Mouse (Mus musculus) thymus, postnatal 4 days (tissue): ENCODE measurements around the gene Znrd1as.
"Not testable (repeated sequence)": the region's sequence is repeated elsewhere in the genome, so short reads cannot be mapped to it uniquely, and the experiment has no call there.

Experiments used
- DNase-seq: peaks from one replicate; pipeline ENCODE4 v3.0.0; 2021

The Znrd1as gene

GRCm38 (mm10) chr17:36950981-36951947, 7.1 kb upstream of the Znrd1as start, which contains the start of gene Ppp1r11:
Ppp1r11 (minus strand) TSS chr17:36951741.
- peak; percentile 91 for DNase-seq

DNA sequence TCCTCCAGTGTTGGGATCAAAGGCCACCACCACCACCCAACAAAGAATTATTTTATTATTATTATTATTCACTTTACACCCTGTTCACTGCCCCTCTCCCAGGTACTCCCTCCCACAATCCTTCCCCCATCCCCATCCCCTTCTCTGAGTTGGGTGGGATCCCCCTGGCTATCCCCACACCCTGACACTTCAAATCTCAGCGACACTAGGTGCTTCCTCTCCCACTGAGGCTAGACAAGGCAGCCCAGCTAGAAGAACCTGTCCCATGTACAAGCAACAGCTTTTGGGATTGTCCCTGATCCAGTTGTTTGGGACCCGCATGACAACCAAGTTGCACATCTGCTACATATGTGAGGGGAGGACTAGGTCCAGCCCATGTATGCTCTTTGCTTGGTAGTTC, 5.8 kb upstream of the Znrd1as start:
- DNase-seq, result no peak

DNA sequence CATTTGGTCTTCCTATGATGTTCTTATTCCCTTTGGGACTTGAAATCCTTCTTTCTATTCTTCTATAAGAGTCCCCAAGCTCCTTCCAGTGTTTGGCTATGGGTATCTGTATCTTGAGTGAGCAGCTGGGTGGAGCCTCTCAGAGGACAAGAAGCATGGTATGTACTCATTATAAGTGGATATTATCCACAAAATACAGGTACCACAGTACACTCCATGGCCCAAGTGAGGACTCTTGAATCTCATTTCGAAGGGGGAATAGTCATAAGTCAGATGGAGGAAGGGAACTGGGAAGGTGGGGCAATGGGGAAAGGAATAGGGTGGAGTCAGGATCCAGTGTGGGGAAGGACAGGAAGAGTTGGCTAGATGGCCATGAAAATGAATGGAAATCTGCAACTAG, 5.3 kb upstream of the Znrd1as start:
- DNase-seq, result no peak

DNA sequence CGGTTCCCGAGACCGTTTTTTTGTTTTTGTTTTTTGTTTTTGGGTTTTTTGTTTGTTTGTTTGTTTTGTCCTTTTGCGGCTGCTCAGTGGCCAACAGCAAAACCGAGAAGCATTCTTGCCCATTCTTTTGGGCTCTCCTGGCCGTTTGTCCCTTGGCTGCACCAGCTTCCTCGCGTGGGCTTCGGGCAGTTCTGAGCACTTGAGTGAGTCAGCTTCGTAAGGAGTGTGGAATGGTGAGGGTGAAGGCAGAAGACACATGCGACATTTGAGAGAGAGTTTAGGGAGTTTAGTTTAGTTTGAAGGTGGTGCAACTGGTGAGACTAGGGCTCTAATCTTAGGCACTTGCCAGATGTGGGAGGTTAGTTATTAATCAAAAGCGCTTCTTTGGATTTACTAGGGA, 492 bp downstream of the Znrd1as start:
- peak; percentile 27 for DNase-seq

DNA sequence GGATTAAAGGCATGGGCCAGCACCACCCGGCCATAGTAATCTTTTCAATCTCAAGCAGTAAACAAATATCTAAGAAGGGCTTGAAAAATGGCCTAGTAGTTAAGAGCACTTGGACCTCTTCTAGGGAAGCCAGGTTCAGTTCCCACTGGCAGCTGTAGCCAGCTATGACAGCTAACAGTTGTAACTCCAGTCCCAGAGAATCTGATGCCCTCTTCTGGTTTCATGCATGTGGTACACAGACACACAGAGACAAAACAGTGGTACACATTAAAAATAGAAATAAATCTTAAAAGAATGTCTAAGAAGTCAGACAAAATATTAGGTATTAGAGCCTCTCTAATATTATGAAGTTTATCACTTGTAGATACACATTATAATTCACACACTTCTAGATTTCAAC, 2.7 kb downstream of the Znrd1as start:
- DNase-seq, result no peak

GRCm38 (mm10) chr17:36966875-36967274, 8.5 kb downstream of the Znrd1as start:
- DNase-seq, result no peak

GRCm38 (mm10) chr17:36970316-36970890, 12.0 kb downstream of the Znrd1as start:
- DNase-seq, result no peak

- no peak for DNase-seq
Observed at GRCm38 (mm10) chr17:36971172-36971850, 12.9 kb downstream of the Znrd1as start.

DNA sequence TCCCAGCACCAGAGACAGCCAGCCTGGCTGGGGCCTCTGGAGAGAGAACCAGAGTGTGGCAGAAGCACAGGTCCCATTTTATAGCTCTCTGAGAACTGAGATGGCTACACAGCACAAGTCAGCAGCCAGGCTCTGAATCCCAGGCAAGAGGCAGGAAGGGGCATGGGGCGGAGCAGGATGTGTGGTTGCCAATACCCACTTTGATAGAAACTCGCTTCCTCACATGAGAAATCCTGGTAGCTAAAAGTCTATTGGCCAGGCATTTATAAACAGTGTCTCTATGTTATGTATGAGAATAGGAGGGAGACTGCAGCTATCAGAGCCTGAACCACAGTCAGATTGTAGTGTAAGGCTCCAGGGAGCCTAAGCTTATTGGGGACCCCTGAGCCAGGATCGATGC, 14.4 kb downstream of the Znrd1as start:
- DNase-seq, result peak; percentile 42

DNA sequence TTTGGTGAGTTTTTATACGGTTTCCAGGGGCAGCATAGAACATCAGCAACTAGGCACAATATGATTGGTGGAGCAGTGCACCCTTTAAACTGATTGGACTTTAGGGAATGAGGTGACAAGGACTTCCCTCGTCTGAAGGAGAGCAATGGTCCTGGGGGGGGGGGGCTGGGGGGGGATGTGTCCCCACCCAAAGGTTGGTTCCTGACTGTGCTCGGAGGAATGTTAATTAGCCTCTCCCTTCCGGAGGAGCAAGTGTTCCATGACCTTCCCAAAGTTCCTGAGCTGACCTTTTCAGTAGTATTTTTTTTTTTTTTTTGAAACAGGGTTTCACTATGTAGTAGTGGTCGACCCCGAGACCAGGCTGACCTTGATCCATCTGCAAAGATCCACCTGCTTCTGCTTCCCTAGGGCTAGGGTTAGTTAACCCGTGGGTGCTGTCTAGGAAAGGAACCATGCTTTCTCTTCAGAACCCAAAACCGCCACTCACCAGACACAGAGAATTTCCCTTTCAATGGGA, 14.9 kb downstream of the Znrd1as start:
- no peak for DNase-seq

GRCm38 (mm10) chr17:36981221-36981813, 22.9 kb downstream of the Znrd1as start, which contains the start of gene 2410137M14Rik:
2410137M14Rik (minus strand) TSS chr17:36981237.
- no peak for DNase-seq

GRCm38 (mm10) chr17:36981845-36982244, 23.5 kb downstream of the Znrd1as start:
- DNase-seq, result no peak

- no peak for DNase-seq
Observed at GRCm38 (mm10) chr17:36982253-36983155, 24.1 kb downstream of the Znrd1as start.

DNA sequence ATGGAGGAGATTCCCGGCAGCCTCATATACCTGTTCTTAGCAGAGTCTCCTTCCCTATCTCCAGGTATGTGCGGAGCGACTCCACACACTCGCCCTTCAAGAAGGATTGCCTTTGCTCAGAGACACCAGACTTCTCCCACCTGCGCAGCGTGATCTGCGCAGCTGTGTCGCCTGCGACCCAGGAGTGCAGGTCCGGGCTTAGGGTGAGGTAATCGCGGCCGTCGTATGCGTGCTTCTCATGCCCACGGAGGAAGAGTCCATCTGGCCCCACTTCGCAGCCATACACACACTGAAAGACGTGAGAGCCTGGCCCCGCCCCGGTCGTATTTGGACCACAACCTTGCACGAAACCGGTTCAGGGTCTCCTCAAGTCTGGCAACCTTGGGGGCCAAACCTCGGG, 30.1 kb downstream of the Znrd1as start:
- DNase-seq, result peak; percentile 17

- no peak for DNase-seq
Observed at GRCm38 (mm10) chr17:36989437-36989836, 31.0 kb downstream of the Znrd1as start, which contains the start of gene H2-M5. H2-M5 (minus strand) TSS chr17:36989537.

DNA sequence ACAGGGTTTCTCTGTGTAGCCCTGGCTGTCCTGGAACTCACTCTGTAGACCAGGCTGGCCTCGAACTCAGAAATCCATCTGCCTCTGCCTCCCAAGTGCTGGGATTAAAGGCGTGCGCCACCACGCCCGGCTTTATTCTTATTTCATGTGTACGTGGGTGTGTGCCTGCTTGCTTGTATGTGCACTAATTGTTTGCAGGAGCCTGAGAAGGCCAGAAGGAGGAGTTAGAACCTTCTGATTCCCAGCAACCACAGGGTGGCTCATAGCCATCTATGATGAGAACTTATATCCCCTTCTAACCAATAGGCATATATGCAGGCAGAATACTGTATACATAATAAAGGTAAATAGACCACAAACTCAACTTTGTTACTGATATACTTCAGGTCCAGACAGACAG, 32.2 kb downstream of the Znrd1as start:
- not testable (repeated sequence) for DNase-seq

DNA sequence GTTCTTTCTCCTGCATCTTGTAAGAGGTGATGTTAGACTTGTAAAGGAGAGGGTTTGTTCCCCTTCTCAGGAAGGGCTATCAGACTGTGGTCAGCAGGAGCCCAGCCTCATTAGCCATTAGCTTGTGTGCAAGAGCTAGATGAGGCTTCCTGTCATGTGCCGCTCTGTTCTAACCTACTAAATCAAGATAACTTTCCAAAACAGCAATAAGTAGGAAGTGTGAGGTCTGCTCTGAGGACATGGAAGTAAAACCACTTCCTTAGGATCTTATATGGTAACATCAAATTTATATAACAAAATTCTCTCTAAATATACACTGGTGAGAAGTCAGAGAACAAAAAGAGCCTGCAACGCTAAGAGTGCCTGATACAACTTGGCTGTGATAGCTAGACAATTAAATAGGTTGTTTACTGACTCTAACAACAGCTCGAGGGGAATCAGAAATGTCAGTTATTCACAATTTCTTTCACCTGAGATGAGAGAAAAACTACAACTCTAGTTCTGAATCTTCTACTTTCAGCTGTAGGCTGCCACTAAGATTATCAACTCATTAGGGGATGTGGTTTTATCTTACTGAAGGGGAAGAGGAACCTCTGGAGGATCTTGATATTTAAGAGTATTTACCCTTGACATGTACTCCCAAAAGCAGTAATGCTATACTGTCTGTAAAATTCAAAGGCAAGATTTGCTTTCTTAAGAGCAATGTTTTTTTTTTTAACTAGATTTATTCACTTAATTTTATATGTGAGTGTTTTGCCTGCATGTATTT, 34.1 kb downstream of the Znrd1as start:
- no peak for DNase-seq

DNA sequence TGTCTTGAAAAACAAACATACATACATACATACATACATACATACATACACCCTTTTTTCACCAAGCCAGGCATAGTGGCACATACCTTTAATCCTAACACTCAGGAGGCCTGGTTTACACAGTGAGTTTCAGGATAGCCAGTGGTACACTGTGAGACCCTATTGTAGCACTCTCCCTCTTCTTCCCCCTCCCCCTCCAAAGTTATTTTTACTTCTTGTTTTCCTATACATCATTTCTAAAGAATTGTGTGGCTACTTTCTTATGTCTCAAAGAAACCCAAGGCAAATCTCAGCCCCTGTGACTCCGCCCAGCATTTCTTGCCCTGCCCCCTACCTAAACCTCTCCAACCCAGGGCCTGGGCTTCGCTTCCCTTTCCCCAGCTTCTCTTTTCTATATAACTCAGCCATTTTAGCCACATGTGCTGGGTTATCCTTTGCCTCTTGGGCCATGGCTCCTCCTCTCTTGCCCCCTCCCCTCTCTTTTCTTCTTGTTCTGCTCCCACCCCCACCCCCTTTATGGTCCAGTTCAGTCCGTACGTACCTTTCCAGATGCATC, 35.5 kb downstream of the Znrd1as start:
- no peak for DNase-seq

DNA sequence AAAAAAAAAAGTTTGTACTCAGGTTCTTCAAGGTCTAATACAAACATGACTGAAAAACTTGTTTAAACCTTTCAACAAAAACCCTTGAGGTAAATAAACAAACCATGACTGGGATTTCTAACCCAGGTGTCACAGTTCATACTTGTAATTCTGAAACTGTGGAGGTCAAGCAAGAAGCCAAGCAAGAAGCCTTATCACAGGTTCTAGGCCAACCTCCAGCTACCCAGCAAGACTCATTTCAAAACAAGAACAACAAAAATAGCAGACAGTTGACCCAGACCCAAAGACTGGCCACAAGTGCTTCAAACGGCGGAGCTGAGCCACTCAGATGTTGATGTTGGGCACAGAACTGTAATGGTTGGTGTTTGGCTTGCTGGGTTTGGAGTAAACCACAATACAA, 36.1 kb downstream of the Znrd1as start:
- DNase-seq, result no peak

GRCm38 (mm10) chr17:36995448-36995847, 37.1 kb downstream of the Znrd1as start:
- no peak for DNase-seq
